Mouse (Mus musculus): ENCODE results near the gene Tfpi.

- TF ChIP-seq MAX (IDR thresholded peaks at IDR 0.05; ENCODE audit: low read length) (no peak), NELFE (IDR thresholded peaks at IDR 0.05; ENCODE audit: low read depth, low read length) (no peak), CTCF (conservative IDR thresholded peaks at IDR 0.05 in 1 of 2, IDR thresholded peaks at IDR 0.05 in 1 of 2; ENCODE audit: low read depth in 2 of 2, low read length in 2 of 2) (no peak), POLR2A (IDR thresholded peaks at IDR 0.05; ENCODE audit: low read depth, low read length) (no peak), UBTF (IDR thresholded peaks at IDR 0.05; ENCODE audit: low read depth, low read length) (no peak), SMC3 (IDR thresholded peaks at IDR 0.05; ENCODE audit: low read depth, low read length) (no peak), NRF1 (IDR thresholded peaks at IDR 0.05; ENCODE audit: low read depth, low read length) (no peak), EP300 (IDR thresholded peaks at IDR 0.05; ENCODE audit: low read length) (no peak), MAFK (IDR thresholded peaks at IDR 0.05; ENCODE audit: insufficient replicate concordance, low read length) (no peak), USF1 (IDR thresholded peaks at IDR 0.05; ENCODE audit: low read depth, low read length) (no peak)
Observed at GRCm38 (mm10) chr2:84393236-84393635, 83.3 kb downstream of the Tfpi start.

All from CH12.LX (cell line).